Mouse (Mus musculus) testis, postnatal 14 days (tissue): ENCODE results near the gene Gbx1.

Experiments
- DNase-seq: peaks from one replicate; pipeline ENCODE4 v3.0.0; 2021; ENCODE audit warnings: low spot score

Gene Gbx1

GRCm38 (mm10) chr5:24475476-24476241 lies 51.3 kb downstream of the Gbx1 start:
- DNase-seq, result peak; percentile 82

GRCm38 (mm10) chr5:24474723-24475261 lies 52.2 kb downstream of the Gbx1 start:
- peak; percentile 60 for DNase-seq

- DNase-seq, result no peak
Measured at GRCm38 (mm10) chr5:24474025-24474722, 52.8 kb downstream of the Gbx1 start.

GRCm38 (mm10) chr5:24472884-24473619 lies 54.0 kb downstream of the Gbx1 start:
- no peak for DNase-seq

- DNase-seq, result peak; percentile 49
Measured at GRCm38 (mm10) chr5:24470600-24470999, 56.4 kb downstream of the Gbx1 start.

GRCm38 (mm10) chr5:24466762-24467161 lies 60.2 kb downstream of the Gbx1 start:
- DNase-seq, result no peak

GRCm38 (mm10) chr5:24455613-24456012 lies 71.4 kb downstream of the Gbx1 start:
- DNase-seq, result no peak

- DNase-seq, result no peak
Measured at GRCm38 (mm10) chr5:24455076-24455475, 71.9 kb downstream of the Gbx1 start.

- no peak for DNase-seq
Measured at GRCm38 (mm10) chr5:24453985-24454303, 73.1 kb downstream of the Gbx1 start.

- no peak for DNase-seq
Measured at GRCm38 (mm10) chr5:24453283-24453984, 73.6 kb downstream of the Gbx1 start.
